Mouse (Mus musculus) kidney, embryonic 14.5 days (tissue): ENCODE results near the gene Ngdn. TPM values are rescaled to one million over a fixed set of nuclear protein-coding genes. Genes with fewer than 3 reads are reported as not detected.

Experiments
- ATAC-seq: fragments of 200-750 bp; cut with Nextera tagmentation; 2 replicates; pipeline ENCODE4 v1.8.0; 2017; ENCODE audit warnings: moderate number of reproducible peaks, mild to moderate bottlenecking, moderate TSS enrichment, moderate library complexity; ENCODE audit not compliant: low FRiP score, low TSS enrichment
- H3K27ac ChIP-seq: fragments of 300-500 bp; sonication (generic); 2 replicates; pipeline ENCODE4 v1.5.1; 2014; ENCODE audit warnings: low read depth, mild to moderate bottlenecking, low read length, moderate library complexity, mixed read lengths
- H3K27me3 ChIP-seq: fragments of 300-500 bp; sonication (generic); 2 replicates; pipeline ENCODE4 v1.6.1; 2014; ENCODE audit warnings: mild to moderate bottlenecking, low read length; ENCODE audit not compliant: control insufficient read depth, insufficient read depth
- H3K36me3 ChIP-seq: fragments of 300-500 bp; sonication (generic); 2 replicates; pipeline ENCODE4 v1.6.1; 2014; ENCODE audit warnings: low read length, mixed read lengths; ENCODE audit not compliant: control insufficient read depth, insufficient read depth
- H3K4me1 ChIP-seq: fragments of 300-500 bp; sonication (generic); 2 replicates; pipeline ENCODE4 v1.6.1; 2014; ENCODE audit warnings: low read length, mixed read lengths; ENCODE audit not compliant: control insufficient read depth, insufficient read depth
- H3K4me2 ChIP-seq: fragments of 300-500 bp; sonication (generic); replicated peaks from 2 replicates; pipeline ENCODE4 v1.6.1; 2014; ENCODE audit warnings: low read depth, mild to moderate bottlenecking, low read length
- H3K4me3 ChIP-seq: fragments of 300-500 bp; sonication (generic); 2 replicates; pipeline ENCODE4 v1.5.1; 2014; ENCODE audit warnings: mild to moderate bottlenecking, low read length
- H3K9ac ChIP-seq: fragments of 300-500 bp; sonication (generic); 2 replicates; pipeline ENCODE4 v1.6.1; 2014; ENCODE audit warnings: low read depth, mild to moderate bottlenecking, low read length, moderate library complexity
- H3K9me3 ChIP-seq: fragments of 300-500 bp; sonication (generic); 2 replicates; pipeline ENCODE4 v1.6.1; 2016; ENCODE audit warnings: low read length; ENCODE audit not compliant: control insufficient read depth
- WGBS: fragments of 180-500 bp; shearing (Covaris S2); extraction: QIAGEN DNeasy Blood & Tissue Kit; methylation state at CpG from one replicate; pipeline ENCODE4 v1.1.7; 2014; 5-methylcytosine and 5-hydroxymethylcytosine counted together
- polyA plus RNA-seq: library from polyadenylated mRNA; unstranded; fragments of >200 nt; fragmentation: Nextera tagmentation; extraction: Ambion mirVana; gene quantifications from 2 replicates; pipeline ENCODE4 v1.2.1, GENCODE M21; 2014

The Ngdn gene
- polyA plus RNA-seq, 1 experiment from 2014 or later: 80.8 TPM

DNA sequence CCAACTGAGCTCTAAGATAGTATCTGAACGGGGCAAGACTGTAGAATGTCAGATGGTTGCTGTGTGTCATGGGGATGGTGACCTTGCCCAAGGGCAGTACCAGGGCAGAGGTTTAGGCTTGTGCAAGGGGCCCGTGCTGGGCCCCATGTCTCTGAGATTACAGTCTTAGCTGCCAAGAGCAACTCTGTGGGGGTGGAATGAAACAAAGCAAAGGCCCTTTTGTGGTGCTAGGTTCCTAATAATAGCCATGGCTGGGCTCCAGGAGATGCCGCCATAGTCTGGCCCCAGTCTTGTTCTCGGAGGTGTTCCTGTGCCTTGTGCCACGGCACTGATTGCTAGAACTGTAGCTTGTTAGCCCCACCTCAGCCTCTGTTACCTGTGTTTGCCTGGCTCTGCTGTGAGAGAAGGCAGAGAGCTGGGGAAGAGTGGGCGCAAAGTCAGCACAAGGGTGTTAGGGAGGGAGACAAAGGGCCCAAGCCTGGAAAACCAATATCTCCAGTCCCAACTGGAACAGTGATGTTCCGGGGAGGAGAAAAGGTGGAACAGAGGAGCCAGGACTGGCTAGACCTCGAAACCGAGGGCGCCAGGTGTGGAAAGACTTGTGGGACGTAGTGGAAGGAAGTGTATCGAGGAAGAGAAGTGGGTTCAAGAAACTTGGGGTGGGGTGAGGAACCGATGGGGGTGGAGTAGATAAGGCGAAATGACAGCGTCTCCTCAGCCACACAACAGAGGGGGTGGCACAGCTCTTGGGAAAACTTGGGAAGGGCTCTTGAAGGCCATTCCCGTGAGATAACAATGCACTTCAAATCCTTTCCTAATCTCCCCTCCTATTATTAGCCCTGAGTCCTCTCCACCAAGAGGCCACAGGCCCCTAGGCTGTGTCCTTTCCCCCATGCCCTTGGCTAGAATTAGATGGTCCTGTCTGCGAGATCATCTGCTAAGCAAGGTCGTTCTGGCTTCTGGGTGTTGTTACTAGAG is 11.1 kb upstream of the Ngdn start:
- Histone ChIP-seq H3K27me3 (no peaks in the 10 kb centered on the region; the same call in 1 of the 2 replicates), H3K36me3 (no peaks in the 10 kb centered on the region), H3K27ac (no peak overlapping the region), H3K4me2 (no peak overlapping the region), H3K4me1 (peaks cover 11% of the 10 kb centered on the region; the same call in 1 of the 2 replicates), H3K9ac (no peak overlapping the region), H3K4me3 (no peak overlapping the region), H3K9me3 (no peaks in the 10 kb centered on the region)
- 82% methylated on average over 18 of the region's 18 CpGs for WGBS
- no peak for ATAC-seq

DNA sequence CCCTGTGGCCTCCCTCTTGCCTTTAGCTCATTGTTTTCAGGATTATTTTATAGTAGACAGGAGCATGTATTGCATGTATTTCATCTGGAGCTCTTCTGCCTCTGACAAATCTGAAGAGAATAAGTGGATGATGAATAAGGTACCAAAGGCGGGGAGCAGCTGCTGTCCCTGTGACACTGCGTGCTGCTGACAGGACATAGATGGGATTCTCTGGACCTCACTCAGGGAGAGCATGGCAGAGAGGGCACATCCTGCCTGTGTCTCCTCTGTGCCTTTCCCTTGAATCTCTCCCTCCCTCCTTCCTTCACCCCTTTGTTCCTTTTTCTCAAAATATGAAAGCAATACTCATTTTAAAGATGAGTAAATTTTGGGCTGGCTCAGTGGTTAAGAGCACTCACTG is 9.7 kb upstream of the Ngdn start:
- Histone ChIP-seq H3K36me3 (no peaks in the 10 kb centered on the region), H3K4me1 (peaks cover 11% of the 10 kb centered on the region; the same call in 1 of the 2 replicates), H3K4me3 (no peak overlapping the region), H3K4me2 (no peak overlapping the region), H3K9ac (no peak overlapping the region), H3K9me3 (no peaks in the 10 kb centered on the region), H3K27ac (no peak overlapping the region), H3K27me3 (no peaks in the 10 kb centered on the region; the same call in 1 of the 2 replicates)
- no peak for ATAC-seq
- WGBS: 66% methylated on average over 2 of the region's 2 CpGs

DNA sequence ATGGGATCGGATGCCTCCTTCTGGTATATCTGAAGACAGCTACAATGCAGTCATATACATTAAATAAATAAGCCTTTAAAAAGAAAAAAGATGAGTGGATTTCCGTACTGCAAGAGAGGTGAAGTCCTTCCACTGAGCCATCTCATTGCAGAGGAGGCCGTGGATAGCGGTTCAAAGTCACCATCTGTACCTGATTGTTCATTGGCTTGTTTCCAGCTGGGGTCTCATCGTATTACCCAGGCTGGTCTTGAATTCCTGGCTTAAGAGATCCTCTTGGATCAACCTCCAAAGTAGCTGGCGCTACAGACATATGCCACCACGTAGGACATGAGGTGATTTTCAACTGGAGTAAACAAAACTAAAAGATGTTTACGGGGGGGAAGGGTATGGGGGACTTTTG is 9.3 kb upstream of the Ngdn start:
- Histone ChIP-seq H3K4me2 (no peak overlapping the region), H3K27ac (no peak overlapping the region), H3K9ac (no peak overlapping the region), H3K4me1 (peaks cover 11% of the 10 kb centered on the region; the same call in 1 of the 2 replicates), H3K36me3 (no peaks in the 10 kb centered on the region), H3K9me3 (no peaks in the 10 kb centered on the region), H3K27me3 (no peaks in the 10 kb centered on the region; the same call in 1 of the 2 replicates), H3K4me3 (no peak overlapping the region)
- 88% methylated on average over 8 of the region's 8 CpGs for WGBS
- no peak for ATAC-seq

DNA sequence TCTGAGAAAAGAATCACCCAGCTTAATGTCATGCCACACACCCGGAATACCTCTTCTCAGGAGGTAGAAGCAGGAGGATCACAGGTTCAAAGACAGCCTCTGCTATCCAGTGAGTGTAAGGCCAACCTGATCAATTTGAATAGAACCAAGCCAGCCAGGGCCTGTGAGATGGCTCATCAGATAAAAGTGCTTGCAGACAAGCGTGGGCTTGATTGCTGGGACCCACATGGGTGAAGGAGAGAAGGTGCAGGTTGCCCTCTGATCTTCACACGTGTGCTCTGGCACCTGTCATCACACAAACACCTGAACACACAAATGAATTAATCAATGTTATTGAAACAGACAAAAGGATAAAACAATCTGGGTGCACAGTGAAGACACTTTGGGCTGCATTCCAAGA is 8.7 kb upstream of the Ngdn start:
- no peak overlapping the region for H3K27ac ChIP-seq
- no peak overlapping the region for H3K4me2 ChIP-seq
- H3K27me3 ChIP-seq: no peaks in the 10 kb centered on the region; the same call in 1 of the 2 replicates
- H3K9ac ChIP-seq: no peak overlapping the region
- no peak for ATAC-seq
- H3K4me3 ChIP-seq: no peak overlapping the region
- H3K36me3 ChIP-seq: no peaks in the 10 kb centered on the region
- peaks cover 11% of the 10 kb centered on the region; the same call in 1 of the 2 replicates for H3K4me1 ChIP-seq
- H3K9me3 ChIP-seq: no peaks in the 10 kb centered on the region
- WGBS: 72% methylated on average over 3 of the region's 3 CpGs

DNA sequence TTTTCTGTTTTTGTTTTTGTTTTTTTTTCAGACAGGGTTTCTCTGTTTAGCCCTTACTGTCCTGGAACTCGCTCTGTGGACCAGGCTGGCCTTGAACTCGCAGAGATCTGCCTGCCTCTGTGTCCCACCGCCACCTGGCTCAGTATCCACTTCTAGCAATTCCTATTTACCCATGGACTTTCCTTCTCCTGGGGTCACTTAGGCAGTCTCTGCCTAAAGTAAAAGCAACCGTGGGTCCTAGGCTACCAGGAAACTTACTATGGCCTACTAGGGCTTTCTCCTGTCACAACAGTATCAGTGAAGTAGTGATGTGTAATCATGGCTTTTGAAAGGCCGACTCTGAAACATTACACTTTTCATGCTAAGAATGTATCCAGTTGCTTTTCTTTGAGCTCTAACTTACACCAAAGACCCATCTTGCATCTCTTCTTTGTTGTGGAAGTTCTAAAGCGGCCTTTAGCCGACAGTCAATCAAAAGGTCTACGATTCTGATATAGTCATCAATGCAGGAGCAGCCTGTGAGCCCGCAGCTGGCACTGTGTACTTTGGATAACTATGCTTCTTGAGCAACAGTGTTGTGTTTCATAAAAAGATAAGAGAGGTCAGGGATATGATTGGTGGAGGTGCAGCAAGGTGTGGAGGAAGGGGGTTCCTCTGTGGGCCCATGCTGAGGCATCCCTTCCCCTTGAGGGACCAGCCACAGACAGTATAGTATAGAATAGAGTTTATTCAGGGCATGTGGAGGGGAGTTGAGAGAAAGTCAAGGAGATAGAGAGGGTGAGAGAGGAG is 7.9 kb upstream of the Ngdn start:
- Histone ChIP-seq H3K36me3 (no peaks in the 10 kb centered on the region), H3K9me3 (no peaks in the 10 kb centered on the region), H3K4me3 (no peak overlapping the region), H3K9ac (no peak overlapping the region), H3K4me2 (no peak overlapping the region), H3K27ac (no peak overlapping the region), H3K27me3 (no peaks in the 10 kb centered on the region; the same call in 1 of the 2 replicates), H3K4me1 (peaks cover 11% of the 10 kb centered on the region; the same call in 1 of the 2 replicates)
- 90% methylated on average over 9 of the region's 9 CpGs for WGBS
- no peak for ATAC-seq

DNA sequence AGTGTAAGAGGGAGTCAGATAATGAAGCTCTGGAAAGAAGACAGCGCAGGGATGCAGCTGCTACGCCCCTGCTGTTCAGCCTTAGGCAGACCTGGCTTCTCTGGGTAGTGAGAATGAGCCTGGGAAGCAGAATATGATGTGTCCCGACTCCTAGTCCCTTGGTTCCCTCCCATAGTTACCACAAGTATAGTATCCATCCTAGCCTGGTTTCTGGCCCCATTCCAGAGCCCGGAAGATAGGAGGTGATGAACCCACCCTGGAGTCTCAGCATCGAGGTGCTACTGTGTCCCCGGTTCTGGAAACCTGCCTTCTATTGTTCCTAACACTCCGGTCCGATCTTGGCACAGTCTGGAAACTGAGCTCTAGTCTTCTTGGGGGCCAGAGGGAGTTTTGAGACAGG is 6.8 kb upstream of the Ngdn start:
- H3K27ac ChIP-seq: no peak overlapping the region
- H3K9ac ChIP-seq: no peak overlapping the region
- no peaks in the 10 kb centered on the region for H3K36me3 ChIP-seq
- H3K4me3 ChIP-seq: no peak overlapping the region
- no peaks in the 10 kb centered on the region for H3K9me3 ChIP-seq
- H3K27me3 ChIP-seq: no peaks in the 10 kb centered on the region; the same call in 1 of the 2 replicates
- H3K4me2 ChIP-seq: no peak overlapping the region
- 0 out of 2 replicates have a peak, but pooled peaks cover 8% of the 10 kb centered on the region for H3K4me1 ChIP-seq
- no peak for ATAC-seq
- 76% methylated on average over 8 of the region's 8 CpGs for WGBS

DNA sequence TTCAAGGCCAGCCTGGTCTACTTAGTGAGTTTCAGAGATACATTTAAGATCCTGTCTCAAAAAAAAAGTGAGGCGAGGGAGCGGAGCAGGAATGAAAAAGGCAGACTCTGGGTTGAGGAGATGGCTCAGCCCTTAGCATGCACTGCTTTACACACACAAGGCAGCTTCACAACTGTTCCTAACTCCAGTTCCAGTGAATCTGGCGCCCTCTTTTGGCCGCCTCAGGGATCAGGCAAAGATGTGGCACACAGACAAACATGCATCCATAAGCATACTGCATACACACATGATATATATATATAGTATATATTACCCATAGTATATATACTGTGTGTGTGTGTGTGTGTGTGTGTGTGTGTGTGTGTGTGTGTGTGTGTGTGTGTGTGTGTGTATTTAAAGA is 4.1 kb upstream of the Ngdn start:
- 57% methylated on average over 4 of the region's 4 CpGs for WGBS
- Histone ChIP-seq H3K4me1 (no peaks in the 10 kb centered on the region), H3K27me3 (no peaks in the 10 kb centered on the region), H3K4me3 (no peak overlapping the region), H3K9ac (no peak overlapping the region), H3K27ac (no peak overlapping the region), H3K36me3 (no peaks in the 10 kb centered on the region), H3K4me2 (no peak overlapping the region), H3K9me3 (no peaks in the 10 kb centered on the region)
- no peak for ATAC-seq

DNA sequence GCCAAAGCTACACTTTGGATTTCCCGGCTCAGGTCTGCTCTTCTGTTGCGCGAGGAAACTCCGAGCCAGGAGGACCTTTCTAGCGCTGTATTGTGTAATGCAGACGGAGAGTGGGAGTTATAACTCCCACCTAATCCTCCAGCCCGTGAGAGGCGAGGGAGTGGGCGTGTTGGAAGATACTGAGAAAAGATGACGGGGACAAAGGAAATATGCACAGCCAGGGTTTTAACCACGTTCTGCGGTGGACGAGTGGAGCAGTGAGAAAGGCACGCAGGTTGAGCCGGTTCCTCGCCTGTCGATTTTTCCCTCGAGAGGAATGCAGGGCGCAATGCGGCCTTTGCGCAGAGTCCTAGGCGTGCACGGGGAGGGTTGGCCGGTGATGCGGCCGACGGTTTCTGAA is 663 bp upstream of the Ngdn start:
- under 1% methylated on average over 27 of the region's 27 CpGs for WGBS
- peak overlapping the region; percentile 92 for H3K27ac ChIP-seq
- H3K4me1 ChIP-seq: no peaks in the 10 kb centered on the region
- peaks cover 8% of the 10 kb centered on the region for H3K36me3 ChIP-seq
- H3K4me3 ChIP-seq: peak overlapping the region; percentile 82
- ATAC-seq: peak; percentile 61
- no peaks in the 10 kb centered on the region for H3K27me3 ChIP-seq
- H3K9me3 ChIP-seq: no peaks in the 10 kb centered on the region
- H3K4me2 ChIP-seq: peak overlapping the region; percentile 74
- peak overlapping the region; percentile 72 for H3K9ac ChIP-seq
